Mouse (Mus musculus) CD8-positive naive resting alpha-beta T cell, adult 57 days (primary cell): ENCODE measurements around the gene Adamts7. TPM values are rescaled to one million over a fixed set of nuclear protein-coding genes. Genes with fewer than 3 reads are reported as not detected.

Experiments
- total RNA-seq: library from RNA; stranded (reverse); gene quantifications from one replicate; pipeline ENCODE4 v1.2.4, GENCODE M21; 2023

Gene Adamts7
- total RNA-seq: 0.28 TPM

GRCm38 (mm10) chr9:90162926-90163748 lies at the start of gene Adamts7:
TSS of gene Adamts7 (plus strand) at chr9:90163069.

GRCm38 (mm10) chr9:90114567-90115307 lies 48.1 kb upstream of the Adamts7 start, which contains the start of gene Morf4l1:
TSS of gene Morf4l1 (minus strand) at chr9:90114774.

Other genes starting within 250 kb of the Adamts7 start
- 27.4 TPM for gene Ctsh, start 108.9 kb upstream of the Adamts7 start, total RNA-seq
- gene Morf4l1, start 48.3 kb upstream of the Adamts7 start, total RNA-seq: 347 TPM
- gene Tbc1d2b, start 107.7 kb downstream of the Adamts7 start, total RNA-seq: 38.5 TPM